Mouse (Mus musculus): Measurements from ENCODE around the gene Mrps6.

Gene Mrps6

DNA sequence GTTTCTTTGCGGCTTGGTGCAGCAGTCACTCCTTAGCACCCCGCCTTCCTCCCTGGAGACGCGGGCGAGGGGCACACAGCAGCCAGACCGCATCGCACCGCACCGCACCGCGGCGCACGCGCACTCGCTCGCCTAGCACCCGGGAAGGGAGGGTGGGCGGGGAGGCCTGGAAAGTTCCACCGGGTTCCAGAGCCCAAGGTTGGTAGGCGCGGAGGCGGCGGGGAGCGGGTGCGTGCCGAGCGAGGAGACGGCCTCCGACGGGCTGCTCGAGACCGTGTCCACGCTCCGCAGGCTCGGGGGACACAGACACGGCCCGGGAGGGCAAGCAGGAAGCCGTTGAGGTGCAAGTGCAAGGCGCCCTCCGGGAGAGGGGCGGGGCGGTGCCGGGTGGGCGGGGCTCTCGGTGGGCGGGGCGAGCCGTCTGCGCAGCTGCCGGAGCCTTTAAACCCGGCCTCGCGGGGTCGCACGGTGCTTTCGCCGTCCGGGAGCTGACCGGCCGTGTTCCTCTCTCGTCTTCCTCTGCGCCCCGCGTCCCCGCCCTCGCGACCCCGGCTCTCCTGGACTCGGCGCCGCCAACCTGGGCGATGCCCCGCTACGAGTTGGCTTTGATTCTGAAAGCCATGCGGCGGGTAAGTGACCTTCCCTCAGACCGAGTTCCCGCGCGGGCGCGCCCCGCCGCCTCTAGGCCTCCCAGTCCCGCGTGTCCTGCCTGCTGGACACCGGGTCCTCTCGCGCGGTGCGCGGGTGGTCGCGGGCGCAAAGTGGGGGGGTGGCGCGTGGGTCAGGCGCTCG is at the start of gene Mrps6, which contains the start of the genes Gm49711 and Slc5a3:
Gene Mrps6, plus strand, starts transcription at position 419 of the 792 bp plus-strand sequence.
Gene Gm49711, plus strand, starts transcription at position 465 of the 792 bp plus-strand sequence.
Gene Slc5a3, plus strand, starts transcription at position 471 of the 792 bp plus-strand sequence.
- peak; percentile 87 for DNase-seq

GRCm38 (mm10) chr16:92009586-92009985 is 48.5 kb upstream of the Mrps6 start:
- DNase-seq: no peak

DNA sequence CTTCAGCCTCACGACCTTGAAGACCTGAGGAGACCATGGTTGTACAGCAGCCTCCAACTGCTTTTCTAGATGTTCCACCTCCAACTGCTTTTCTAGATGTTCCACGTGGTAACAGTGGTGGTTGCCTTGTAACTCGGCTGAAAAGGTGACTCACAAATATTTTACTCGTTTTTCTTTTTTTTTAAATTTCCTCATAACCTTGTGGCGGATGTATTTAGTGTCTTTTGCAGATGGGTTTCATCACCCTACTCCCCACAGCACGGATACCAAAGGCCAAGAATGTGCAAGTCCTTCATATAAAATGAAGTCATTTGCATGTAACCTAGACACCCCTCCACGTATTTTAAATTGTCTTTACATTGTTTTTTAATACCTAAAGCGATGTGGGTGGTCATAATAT is 41.3 kb upstream of the Mrps6 start:
- DNase-seq: no peak

GRCm38 (mm10) chr16:92019141-92020118 is 38.6 kb upstream of the Mrps6 start:
- DNase-seq: peak; percentile 35

DNA sequence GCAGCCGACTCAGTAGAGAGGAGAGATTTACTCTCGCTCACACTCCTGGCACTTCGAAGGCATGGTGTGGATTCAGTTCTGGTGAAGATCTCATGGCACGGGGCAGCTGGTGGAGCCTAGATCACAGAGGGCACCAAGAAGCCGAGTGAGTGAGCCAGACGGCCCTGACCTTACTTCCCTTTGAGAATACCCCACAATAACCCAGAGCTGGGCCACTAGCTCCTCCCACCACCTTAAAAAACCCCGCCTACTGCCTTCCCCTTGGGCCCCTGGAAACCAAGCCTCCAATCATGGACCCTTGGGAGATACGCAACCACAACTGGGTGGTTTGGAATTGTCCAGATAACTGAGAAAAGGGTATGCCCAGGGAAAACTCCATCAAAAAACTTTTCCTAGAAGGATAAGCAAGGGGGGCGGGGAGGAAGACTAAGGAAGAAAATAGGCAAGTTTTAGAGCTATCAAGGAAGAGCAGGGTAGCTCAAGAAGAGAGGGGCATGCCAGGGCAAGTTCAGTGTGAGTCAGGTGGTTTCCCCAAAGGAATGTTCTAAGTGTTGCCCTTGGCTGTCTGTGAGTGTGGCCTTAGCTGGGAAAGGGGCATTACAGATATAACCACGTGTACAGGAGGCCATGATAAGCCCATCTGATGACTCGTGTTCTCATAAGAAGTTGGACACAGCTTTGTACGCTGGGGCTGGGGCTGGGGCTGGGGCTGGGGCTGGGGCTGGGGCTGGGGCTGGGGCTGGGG is 36.2 kb upstream of the Mrps6 start:
- no peak for DNase-seq

DNA sequence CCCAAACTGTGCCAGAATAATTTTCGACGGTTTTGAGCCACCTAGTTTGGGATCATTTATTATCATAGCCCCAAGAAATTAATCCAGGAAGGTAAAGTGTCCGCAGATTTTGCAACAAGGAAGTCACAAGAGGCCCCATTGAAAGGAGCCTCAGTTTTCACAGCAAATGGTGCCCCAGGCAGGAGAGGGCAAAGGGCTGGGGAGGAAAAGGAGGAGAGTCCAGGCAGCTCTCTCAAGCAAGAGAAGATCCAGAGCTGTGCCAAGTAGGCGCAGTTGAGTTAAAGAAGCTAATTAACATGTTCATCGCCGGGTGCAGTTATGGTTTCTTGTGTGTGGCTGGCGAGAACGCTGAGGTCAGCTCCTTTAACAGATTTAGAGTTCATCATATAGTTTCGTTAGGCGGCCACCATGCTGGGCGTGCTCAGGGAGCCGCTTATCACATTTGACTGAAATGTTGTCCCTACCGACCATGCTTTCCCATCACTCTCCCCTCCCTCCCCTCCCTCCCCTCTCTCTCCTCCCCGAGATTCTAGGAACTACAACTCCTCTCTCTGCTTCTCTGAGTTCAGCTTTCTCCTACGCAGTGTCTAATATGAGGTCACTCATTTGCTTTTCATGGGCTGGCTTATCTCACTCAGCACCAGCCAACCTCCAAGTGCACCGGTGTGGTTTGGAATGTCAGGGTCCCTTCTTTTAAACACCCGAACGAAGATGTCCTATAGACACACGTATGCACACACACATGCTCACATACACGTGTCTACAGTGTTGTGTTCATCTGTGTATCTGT is 35.4 kb upstream of the Mrps6 start:
- no peak for DNase-seq

DNA sequence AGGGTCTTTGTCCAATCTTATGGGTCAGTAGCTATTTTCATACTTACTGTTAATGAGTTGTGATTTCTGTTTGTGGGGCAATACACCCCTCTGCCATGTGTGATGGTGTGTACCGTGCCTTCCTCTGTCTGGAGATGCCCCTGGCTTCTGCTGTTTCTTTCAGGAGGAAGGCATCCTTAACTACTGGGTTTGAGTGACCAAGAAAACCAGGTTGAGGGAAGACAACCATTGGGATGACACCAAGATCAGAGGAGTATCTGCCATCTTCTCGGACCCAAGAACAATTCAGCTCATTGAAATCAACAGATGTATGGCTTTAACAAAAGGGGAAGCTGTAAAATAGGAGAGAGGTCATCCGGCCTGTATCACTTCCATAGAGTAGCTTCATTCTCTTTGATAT is 24.8 kb upstream of the Mrps6 start:
- no peak for DNase-seq

- no peak for DNase-seq
Measured at GRCm38 (mm10) chr16:92034676-92035075, 23.4 kb upstream of the Mrps6 start.

GRCm38 (mm10) chr16:92036701-92037100 is 21.4 kb upstream of the Mrps6 start:
- no peak for DNase-seq

GRCm38 (mm10) chr16:92037891-92038607 is 20.0 kb upstream of the Mrps6 start:
- peak; percentile 31 for DNase-seq

- peak; percentile 36 for DNase-seq
Measured at GRCm38 (mm10) chr16:92039421-92039820, 18.6 kb upstream of the Mrps6 start.

DNA sequence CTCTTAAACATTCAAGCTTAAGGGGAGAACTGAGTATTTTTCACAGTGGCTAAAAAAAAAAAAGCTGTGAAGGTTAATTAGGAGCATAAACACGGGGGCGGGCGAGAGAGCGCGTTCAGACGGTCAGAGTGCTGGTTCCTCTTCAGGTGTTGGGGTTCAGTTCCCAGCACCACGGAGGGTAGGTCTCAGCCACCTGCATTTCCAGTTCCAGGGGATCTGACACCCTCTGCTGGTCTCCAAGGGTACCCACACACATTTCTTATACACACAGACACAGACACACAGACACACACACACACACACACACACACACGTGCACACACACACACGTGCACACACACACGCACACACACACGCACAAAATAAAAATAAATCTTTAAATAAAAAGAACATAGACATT is 18.1 kb upstream of the Mrps6 start:
- DNase-seq: no peak

DNA sequence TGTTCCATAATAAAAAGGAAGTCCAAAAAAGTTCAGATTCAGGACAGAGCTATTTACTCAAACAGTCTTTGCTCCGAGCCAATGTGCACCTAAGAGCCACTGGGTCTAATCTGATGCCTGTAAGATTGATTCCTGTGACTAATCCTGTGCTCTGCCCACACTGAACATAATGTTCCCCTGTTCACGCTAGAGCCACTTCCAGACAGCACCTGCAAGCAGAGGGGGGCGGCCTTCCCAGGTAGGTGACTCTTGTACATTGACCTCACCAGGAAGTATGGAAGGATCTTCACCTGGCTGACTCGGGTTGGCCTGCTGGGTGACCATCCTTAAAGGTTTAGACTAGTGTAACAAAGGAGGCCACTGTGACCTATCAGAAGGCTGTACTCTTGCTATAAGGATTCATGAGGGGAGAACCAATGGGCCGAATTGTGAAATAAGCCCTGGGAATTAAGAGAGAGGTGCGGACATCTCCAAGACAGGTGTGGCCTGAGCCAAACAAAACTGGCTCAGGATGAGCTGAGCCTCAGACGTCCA is 6.2 kb upstream of the Mrps6 start:
- DNase-seq: no peak

- DNase-seq: no peak
Measured at GRCm38 (mm10) chr16:92052569-92052968, 5.5 kb upstream of the Mrps6 start.

DNA sequence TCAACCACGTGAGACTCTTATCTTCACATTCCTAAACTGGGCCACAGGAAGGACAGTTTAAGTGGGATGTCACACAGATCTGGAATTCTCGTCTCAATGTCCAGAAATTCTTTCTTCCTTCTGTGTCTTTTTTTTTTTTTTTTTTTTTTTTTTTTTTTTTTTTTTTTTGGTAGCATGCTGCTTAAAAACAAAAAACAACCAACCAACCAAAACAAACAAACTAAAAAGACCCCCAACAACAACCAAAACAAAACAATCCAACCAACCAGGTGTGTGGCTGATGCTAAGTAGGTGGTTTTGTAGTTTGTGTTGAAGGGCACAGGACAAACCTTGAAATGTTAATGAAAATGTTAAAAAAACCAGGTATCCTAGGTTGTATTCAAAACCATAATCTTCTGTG is 1.4 kb upstream of the Mrps6 start:
- no peak for DNase-seq

GRCm38 (mm10) chr16:92057456-92057851 is 616 bp upstream of the Mrps6 start:
- no peak for DNase-seq

DNA sequence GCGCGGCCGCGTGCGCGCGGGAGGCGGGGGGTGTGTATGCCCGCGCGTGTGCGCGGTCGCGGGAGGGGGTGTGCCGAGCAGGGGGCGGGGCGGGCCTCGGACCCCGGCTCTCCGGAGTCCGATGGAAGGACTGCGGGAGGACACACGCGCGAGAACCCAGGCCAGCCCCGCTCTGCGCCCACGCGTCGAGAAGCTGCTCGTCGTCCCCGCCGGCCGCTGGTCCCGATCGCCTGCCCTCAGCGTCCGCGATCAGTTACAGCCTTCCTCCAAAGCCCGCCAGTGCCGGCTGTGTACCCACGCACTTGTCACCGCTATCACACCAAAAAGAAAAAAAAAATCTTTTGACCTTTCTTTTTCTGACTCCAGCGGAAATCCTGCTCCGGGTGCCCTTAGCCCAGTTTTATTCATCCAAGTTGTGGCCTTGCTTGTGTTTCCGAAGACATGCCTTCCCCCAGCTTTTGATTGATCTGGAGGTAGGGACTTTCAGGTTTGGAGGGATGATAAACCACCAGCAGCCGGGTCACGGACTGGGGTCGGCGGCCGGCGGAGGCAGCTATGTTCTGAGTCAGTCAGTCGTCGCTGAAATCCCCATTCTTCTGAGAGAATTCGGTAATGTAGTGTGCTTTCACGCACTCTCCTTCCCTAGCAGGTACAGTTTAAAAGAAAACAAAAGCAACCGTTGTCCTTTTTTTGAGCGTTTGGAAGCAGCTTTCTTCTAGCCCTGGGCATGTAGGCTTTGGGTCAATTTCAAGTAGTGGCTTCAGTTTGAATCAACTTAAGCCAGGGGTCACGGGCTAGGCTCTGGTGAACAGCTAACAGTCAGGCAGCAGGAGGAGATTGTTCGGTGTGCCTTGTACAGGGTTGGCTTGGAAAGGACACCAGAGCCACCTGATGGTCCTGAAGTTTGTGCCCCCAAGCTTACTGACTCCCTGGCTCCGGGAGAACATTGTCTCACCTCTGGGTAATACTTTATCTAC is 862 bp downstream of the Mrps6 start:
- no peak for DNase-seq

GRCm38 (mm10) chr16:92060213-92060612 is 2.1 kb downstream of the Mrps6 start:
- DNase-seq: no peak

DNA sequence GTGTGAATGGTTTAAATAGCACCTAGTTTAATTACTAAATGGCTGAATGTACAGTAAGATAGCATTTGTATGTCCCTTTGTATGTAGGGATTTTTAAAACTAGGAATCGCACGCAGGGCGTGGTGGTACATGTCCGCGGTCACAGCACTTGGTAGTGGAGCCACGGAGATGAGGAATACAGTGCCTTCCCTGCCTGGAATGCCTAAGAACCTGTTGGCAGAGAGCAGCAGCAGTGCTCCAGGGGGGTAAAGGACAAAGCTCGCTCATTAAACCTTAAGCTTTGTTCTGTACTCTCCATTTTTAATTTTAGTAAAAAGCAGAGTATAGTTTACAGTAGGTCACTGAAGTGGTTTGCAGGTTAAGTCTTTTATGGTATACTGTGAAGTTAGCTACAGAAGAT is 3.5 kb downstream of the Mrps6 start:
- DNase-seq: peak; percentile 63

GRCm38 (mm10) chr16:92062832-92063231 is 4.8 kb downstream of the Mrps6 start:
- DNase-seq: no peak

All from kidney, adult 9 months (tissue).